Mouse (Mus musculus) left cerebral cortex, adult 11 months (tissue): Measurements from ENCODE around the gene Fcgr4.

Experiments used
- DNase-seq: peaks from one replicate; pipeline ENCODE4 v3.0.0; 2022; ENCODE audit warnings: low spot score

Gene Fcgr4

GRCm38 (mm10) chr1:171011733-171012132 is 7.0 kb upstream of the Fcgr4 start:
- no peak for DNase-seq

- DNase-seq, result no peak
These were observed 1.9 kb upstream of the Fcgr4 start for GRCm38 (mm10) chr1:171016676-171017356.

- DNase-seq, result no peak
These were observed 1.1 kb upstream of the Fcgr4 start for GRCm38 (mm10) chr1:171017468-171018158.

- DNase-seq, result no peak
These were observed 711 bp downstream of the Fcgr4 start for GRCm38 (mm10) chr1:171019311-171019950.

GRCm38 (mm10) chr1:171031752-171032151 is 13.0 kb downstream of the Fcgr4 start:
- DNase-seq, result no peak

GRCm38 (mm10) chr1:171032691-171033090 is 14.0 kb downstream of the Fcgr4 start:
- DNase-seq, result no peak

- DNase-seq, result no peak
These were observed 14.5 kb downstream of the Fcgr4 start for GRCm38 (mm10) chr1:171033196-171033595.

- peak; percentile 68 for DNase-seq
These were observed 15.0 kb downstream of the Fcgr4 start for GRCm38 (mm10) chr1:171033756-171034155.

GRCm38 (mm10) chr1:171034201-171034600 is 15.5 kb downstream of the Fcgr4 start:
- no peak for DNase-seq

- DNase-seq, result no peak
These were observed 16.9 kb downstream of the Fcgr4 start for GRCm38 (mm10) chr1:171035611-171036010.

GRCm38 (mm10) chr1:171036550-171037324 is 18.0 kb downstream of the Fcgr4 start:
- peak; percentile 62 for DNase-seq

- DNase-seq, result peak; percentile 77
These were observed 19.4 kb downstream of the Fcgr4 start for GRCm38 (mm10) chr1:171037861-171038721.

GRCm38 (mm10) chr1:171039135-171039534 is 20.4 kb downstream of the Fcgr4 start:
- DNase-seq, result no peak

- no peak for DNase-seq
These were observed 21.2 kb downstream of the Fcgr4 start for GRCm38 (mm10) chr1:171039880-171040279.

GRCm38 (mm10) chr1:171043594-171044153 is 25.0 kb downstream of the Fcgr4 start:
- no peak for DNase-seq

- peak; percentile 81 for DNase-seq
These were observed 25.8 kb downstream of the Fcgr4 start for GRCm38 (mm10) chr1:171044365-171045078.

GRCm38 (mm10) chr1:171045079-171045465 is 26.4 kb downstream of the Fcgr4 start:
- DNase-seq, result no peak

- DNase-seq, result no peak
These were observed 27.8 kb downstream of the Fcgr4 start for GRCm38 (mm10) chr1:171046501-171046900.

GRCm38 (mm10) chr1:171049263-171049662 is 30.5 kb downstream of the Fcgr4 start:
- DNase-seq, result no peak

- no peak for DNase-seq
These were observed 32.1 kb downstream of the Fcgr4 start for GRCm38 (mm10) chr1:171050774-171051173.
